Mouse (Mus musculus): ENCODE data around the gene Frs2.

Gene Frs2

DNA sequence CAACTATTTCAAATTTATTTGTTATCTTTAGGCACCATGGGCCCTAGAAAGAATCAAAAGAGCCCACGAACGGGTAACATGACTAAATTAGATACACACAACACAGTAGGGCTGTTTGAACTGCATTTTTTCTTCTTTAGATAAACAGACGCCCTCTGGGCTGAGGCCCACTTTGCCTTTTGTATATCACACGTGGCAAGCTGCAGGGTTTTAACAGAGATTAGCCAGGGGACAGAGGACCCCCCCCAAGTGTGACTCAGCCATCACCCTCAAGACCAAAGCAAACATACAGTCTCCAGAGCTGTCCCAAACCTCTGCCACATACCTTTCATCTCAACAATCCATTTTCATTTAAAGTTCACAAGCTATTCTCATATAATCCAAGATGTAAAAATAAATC, 42.1 kb downstream of the Frs2 start:
- no peak for DNase-seq (ENCODE audit: low read depth, low spot score)

DNA sequence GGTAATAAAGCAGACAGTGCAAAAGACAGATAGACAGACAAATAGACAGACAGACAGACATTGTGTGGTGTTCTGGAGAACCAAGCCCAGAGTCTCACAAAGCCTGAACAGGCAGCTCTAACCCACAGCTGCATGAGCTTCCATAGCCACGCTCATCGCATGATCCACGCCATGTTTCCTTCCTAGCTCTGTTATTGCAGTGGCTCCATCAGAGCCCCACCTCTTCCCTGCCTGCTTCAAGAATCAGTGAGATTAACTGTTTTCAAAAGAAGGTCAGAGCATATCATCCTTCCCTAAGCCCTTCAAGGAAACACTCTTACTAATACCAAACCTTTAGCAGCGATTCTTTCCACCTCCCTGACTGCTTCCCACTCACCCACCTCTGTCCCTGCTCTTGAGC, 43.3 kb downstream of the Frs2 start:
- no peak for DNase-seq (ENCODE audit: low read depth, low spot score)

DNA sequence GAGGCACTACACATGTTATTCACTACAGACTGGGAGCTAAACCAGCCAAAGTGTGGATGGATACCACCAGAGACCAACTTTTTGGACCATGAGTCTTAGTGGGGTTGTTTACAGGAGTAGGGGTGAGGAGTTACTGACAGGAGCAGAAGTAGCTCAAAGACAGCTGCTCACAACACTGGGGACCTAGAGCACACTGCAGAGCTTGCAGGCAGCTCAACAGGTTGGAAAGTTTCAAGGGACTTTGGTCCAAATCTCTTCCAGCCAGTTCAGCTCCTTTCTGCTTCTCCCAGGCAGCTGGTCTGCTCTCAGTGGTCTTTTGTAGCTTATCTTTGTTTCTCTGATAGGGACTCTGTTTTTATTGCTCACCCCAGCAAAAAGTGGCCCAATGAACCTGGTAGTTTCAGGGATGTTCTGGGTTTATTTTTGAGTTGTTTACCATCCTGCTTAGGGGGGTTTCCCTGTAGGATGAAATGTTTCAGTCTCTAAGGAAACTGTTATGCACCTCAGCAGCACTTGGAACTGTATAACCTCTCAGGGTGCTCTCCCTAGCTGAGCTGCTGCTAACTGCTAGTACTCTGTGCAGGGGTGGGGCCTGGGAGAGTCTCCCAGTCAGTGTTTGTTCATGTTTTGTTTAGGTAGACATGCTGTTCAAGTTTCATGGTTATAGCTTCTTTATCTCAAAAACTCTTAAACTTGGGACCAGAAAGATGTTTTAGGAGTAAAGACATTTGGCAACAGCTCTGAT, 44.3 kb downstream of the Frs2 start:
- no peak for DNase-seq (ENCODE audit: low read depth, low spot score)

DNA sequence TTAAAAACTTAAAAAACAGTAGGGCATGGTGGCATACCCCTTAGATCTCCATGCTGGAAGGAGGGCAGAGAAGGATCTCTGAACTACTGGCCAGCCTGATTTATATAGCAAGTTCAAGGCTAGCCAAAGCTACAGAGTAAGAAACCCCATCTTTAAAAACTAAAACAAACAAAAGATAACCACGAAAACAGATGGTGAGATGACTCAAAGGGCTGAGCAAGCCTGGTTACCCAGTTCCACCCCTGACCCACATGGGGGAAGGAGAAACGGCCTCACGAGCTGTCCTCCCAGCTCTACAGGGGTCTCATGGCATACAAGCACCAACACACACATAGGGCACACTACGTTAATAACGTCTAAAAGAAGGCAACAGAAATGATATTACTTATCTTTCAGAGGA, 48.2 kb downstream of the Frs2 start:
- no peak for DNase-seq (ENCODE audit: low read depth, low spot score)

DNA sequence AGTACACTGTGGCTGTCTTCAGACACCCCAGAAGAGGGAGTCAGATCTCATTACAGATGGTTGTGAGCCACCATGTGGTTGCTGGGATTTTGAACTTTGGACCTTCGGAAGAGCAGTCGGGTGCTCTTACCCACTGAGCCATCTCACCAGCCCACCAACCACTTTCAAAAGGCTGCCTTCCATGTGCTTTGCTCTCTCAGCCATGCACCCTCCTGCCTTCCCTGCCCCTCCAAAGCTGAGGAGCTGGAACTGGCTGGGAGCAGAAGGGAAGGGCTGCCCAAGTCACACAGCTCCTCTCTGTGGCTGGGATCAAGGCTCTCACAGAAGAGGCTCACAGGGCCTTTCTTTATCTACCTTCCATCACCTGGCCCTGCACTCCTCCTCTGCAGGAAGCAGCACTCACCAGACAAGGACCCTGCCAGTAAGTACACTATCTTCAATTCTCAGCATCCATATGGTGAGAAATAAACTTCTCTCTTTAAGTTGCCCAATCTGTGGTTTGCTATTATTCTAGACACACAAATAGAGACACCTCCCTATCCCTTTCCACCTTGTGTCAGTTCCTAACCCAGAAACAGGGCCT, 51.1 kb downstream of the Frs2 start:
- no peak for DNase-seq (ENCODE audit: low read depth, low spot score)

DNA sequence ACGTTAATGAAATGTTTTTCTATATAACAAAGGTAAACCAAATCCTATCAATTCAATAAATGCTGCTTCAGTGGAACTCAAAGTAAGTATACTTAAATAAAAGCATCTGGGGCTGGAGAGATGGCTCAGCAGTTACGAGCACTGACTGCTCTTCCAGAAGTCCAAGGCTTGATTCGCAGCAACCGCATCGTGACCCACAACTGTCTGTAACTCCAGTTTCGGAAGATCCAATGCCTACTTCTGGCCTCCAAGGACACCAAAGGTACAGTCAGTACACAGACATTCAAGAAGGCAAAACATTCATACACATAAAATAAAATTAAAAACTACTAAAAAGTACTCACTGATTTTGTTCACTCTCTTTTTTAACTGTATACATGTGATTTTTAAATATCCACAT, 52.2 kb downstream of the Frs2 start:
- DNase-seq (ENCODE audit: low read depth, low spot score): no peak

DNA sequence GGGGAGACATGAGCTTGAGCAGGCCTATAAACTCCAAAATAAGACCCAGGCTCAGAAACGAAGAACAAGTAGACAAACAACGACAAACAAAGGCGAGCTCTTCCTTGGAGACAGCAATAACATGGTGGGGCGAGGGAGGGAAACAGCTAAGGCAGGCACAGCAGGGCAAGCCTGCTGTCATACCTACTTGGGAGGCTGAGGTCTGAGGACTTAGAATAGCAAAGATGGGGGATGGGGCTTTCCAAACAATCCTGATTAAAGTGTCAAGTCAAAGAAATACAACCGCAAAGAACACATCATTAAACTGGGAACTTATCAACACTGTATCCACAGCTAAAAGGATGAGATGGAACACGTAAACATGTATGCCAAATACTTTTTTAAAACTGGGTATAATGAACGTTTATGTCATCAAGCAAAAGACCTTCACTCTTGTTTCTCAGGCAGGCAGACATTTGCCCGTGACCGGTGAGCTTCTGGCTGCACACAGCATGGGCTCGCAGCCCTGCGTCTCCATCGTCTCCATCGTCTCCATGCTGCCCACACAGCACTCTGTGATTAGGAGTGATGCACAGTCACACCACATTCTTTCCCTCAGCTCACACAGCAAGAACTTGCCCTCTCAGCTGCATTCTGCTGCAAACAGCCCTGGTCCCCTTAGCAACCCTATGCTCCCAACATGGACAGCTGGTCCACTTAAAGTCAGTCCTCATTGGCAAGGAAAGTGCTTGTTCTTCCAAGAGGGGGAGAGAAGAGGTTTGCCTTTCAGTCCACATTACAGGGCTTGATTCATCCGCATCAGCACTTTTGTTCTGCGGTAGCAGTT, 53.6 kb downstream of the Frs2 start:
- DNase-seq (ENCODE audit: low read depth, low spot score): no peak

DNA sequence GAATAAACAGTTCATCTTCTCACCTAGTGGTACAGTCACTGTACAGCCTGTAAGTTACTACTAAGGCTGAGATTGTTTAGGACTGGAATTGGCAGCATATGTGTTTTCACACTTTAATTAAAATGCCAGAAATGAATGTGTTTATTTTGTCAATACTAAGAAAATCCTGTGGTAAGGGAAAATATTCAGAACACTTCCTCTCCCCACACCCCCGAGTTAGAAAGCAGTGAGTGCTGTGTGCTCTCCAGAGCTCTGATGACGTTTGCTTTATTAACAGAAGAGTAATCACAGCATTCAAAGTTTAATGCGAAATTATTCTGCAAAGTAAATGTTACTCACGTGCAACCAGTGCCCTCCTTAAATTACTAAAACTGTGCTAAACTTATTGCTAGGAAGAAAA, 58.7 kb downstream of the Frs2 start:
- DNase-seq (ENCODE audit: low read depth, low spot score): no peak

DNA sequence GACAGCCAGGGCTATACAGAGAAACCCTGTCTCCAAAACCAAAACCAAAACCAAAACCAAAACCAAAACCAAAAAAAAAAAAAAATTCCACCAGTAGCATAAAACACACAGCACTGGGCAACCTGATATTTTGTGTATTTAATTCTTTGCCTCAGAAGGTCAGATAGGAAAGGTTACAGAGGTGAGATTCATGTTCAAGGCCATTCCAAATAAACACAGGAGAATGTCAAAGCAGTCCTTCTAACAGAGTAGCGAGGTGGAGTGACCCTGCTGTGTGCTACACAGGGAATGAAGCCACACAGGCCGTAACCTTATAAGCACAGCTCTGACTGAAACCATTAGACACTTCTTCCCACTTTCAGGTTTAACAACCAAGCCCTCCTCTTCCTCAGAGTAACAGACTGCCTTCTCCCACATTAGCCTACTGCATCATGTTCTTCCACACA, 66.4 kb downstream of the Frs2 start:
- DNase-seq (ENCODE audit: low read depth, low spot score): no peak

DNA sequence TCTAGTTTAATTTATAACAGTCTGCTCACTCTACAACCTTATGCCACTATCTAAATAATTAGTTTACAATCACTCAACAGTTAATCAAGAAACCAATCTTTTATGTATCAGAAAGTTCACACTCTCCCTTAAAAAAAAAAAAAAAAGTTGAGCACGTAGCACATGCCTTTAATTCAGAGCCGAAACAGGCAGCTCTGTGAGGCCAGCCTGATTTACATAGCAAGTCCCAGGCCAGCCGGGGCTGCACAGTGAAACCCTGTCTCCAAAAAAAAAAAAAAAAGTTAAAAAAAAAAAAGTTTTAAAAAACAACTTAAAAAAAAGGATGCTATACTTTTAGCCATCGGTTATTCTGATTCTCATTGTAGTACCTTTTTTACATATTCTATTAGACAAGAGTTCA, 67.0 kb downstream of the Frs2 start:
- DNase-seq (ENCODE audit: low read depth, low spot score): no peak

DNA sequence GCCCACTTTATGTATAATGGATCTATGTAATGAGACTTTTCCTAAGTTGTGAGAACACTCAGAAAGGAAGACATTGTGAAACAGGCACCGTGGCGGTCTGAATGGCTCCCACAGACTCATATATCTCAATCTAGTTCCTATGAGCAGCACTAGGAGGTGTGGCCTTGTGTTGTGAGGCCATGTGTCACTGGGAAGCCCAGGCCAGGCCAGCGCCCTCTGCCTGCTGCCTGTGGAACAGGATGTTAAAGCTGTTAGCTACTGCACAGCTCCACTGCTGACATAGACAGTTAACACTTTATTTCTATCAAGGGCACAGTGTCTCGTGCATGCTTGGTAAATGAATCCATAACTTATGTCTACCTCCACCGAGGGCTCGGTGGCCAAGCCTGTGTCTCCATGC, 70.0 kb downstream of the Frs2 start:
- peak; percentile 80 for DNase-seq (ENCODE audit: low read depth, low spot score)

DNA sequence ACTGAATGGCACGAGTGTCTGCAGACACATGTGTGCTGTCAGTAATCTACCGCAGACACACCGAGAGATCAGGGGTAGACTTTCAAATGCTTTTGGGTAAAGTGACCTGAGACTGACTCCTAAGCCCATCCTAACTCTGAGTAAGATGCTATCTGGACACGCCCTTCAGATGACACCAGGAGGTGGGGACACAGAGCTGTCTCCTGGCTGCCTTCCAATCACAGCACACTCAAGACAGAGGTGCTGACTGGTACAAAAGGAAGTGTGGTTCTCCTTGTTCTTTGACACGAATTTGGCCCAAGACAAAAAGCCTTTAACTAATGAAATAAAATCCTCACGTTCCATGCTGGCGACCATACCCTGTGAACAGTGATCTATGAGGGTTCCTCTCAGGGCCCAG, 75.2 kb downstream of the Frs2 start:
- peak; percentile 46 for DNase-seq (ENCODE audit: low read depth, low spot score)

DNA sequence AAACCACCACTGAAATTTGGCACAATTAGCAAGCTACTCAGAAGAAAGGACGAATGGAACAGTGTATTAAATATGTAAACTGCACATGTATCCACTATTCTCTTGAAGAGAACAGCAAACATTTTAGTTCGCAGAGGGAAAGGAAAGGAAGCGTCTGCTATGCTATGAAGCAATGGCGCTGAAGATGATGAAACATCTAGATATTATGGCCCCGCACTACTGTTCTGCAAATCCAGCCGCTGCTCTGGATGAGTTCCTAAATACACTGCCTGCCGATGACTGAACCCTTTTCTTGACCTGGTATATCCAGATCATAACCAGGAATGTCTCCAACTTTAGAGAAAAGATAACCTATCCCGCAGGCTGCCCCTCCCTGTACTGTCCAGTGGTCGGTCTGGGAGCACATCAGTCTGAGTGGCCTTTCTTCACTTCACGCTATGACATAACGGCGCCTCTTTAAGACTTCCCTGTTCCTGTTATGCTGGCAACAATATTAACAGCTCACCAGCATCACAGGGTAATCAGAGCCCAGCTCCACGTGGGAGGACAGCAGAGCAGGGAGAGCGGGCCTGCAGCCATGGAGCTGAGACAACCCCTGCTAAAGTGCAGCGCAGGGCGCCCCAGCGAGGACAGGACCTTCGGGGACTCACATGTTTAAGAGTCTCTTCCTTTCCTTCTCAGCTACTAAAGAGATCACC, 76.0 kb downstream of the Frs2 start:
- DNase-seq (ENCODE audit: low read depth, low spot score): no peak

DNA sequence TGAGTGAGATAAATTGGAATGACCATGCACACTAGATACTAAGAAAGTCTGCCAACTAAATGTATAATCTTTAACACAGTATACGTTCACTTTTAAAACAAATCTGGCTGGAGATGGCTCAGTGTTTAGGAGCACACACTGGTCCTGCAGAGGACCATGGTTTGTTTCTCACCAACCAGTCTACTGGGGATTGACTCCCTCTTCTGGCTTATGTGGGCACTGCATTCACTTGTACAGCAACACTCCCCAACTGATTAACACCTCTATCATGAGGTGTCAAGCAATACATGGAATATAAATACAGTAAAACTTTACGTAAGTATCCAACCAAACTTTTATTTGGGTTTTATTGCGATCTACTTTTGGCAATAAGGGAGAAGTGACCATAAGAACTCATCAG, 79.2 kb downstream of the Frs2 start:
- DNase-seq (ENCODE audit: low read depth, low spot score): peak; percentile 65

DNA sequence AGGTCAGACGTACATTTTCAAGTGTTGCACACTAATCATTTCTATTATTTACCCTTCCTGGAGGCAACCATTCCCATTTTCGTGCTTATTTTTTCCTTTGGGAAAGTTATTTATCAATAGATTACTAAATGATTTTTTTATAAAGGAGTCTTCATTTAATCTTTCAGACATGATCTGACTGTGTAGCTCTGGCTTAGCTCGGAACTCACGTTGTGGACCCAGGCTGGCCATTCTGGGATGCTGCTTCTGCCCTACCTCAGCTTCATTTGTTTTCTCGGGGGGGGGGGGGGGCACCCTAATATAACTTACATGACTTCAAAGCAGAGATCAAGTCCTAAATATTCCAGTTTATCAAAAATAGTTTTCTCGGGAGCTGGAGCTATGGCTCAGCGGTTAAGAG, 84.3 kb downstream of the Frs2 start:
- no peak for DNase-seq (ENCODE audit: low read depth, low spot score)

DNA sequence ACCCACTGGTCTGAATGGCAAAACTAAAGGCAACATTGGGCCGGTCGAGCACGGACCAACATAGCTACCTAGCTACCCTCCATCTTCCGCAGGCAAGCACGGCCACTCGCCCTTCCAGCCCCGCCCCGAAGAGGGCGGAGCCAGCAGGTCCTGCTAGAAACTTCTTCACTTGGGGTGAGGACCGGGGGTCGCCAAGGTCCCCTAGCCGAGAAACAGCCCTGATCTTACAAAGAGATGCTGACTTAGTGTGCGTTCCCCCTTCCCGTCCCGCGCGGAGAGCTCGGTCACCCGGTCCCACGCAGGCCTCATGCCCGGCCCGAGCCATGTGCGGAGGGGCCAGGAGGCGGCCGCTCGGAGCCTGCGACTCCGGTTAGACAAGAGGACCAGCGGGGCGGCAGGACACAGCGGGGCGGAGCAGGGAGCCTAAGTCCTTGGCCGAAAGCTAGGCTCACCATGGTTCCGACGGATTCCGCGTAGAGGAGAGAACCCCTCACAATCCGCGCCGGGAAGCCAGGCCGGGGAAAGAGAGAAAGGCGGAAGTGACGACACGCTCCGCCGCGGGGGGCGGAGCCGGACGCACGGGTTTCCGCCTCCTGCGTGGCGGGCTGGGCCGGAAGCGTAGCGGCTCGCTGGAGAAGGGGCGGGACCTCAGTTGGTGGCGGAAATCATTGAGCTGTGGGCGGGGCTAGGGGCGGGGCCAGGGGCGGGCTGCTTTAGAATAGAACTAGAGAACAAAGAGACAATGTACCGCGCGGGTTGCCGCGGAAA, 84.9 kb downstream of the Frs2 start, which contains the start of gene Cct2:
Gene Cct2, minus strand, starts transcription at position 561 of the 768 bp plus-strand sequence.
- peak; percentile 95 for DNase-seq (ENCODE audit: low read depth, low spot score)

DNA sequence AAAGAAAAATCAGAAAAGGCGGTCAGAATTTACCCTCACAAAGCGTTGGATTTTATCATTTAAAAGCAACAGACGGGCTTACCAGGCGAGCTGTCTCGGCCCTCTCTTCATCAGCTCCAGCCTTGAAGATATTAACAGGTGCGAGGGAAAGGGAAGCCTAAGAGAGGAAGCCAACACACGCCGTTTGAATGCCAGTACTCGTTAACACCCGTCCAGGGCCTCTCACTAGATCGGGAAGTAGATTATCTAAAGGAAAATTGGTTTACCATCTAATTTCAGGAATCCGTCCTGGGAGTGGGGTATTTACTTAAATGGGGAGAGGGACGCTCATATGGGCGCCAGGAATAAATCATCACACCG, 85.5 kb downstream of the Frs2 start:
- DNase-seq (ENCODE audit: low read depth, low spot score): no peak

DNA sequence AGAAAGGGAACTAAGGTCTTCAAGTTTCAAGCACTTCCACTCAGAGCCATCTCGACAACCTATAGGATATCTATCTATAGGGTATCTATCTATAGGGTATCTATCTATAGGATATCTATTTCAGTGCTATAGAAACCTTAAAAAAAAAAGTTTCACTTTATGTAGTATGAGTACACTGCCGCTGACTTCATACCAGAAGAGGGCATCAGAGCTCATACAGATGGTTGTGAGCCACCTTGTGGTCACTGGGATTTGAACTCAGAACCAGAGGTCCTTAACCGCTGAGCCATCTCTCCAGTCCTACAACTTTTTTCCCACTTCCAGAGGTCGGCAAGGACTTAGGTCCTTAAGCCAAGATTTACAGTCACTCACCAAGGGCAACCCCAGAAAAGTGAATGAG, 92.7 kb downstream of the Frs2 start:
- no peak for DNase-seq (ENCODE audit: low read depth, low spot score)

DNA sequence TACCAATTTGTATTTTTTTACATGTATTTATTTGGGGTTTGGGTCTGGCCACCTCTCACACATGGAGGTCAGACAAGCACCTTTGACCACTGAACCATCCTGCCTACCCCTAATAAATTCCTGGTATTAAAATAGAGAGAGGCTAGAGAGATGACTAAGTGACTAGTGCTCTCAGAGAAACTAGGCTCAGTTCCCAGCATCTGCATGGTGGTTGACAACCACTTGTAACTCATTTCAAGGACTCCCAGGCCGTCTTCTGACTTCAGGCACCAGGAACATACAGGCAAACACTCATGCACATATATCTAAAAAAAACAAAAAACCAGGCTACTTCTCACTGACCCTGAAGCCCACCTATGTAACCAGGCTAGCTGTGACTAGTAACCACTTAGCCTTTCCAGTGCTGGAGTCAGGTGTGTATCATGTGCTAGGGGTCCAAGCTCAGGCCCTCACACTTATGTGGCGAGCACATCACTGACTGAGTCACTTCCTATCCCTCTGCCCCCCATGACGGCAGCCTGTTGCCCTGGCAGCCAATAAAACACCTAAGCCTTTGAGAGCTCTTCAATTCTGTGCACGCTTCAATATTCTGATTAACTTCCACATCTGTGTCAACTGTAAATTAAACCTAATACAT, 98.3 kb downstream of the Frs2 start:
- no peak for DNase-seq (ENCODE audit: low read depth, low spot score)

DNA sequence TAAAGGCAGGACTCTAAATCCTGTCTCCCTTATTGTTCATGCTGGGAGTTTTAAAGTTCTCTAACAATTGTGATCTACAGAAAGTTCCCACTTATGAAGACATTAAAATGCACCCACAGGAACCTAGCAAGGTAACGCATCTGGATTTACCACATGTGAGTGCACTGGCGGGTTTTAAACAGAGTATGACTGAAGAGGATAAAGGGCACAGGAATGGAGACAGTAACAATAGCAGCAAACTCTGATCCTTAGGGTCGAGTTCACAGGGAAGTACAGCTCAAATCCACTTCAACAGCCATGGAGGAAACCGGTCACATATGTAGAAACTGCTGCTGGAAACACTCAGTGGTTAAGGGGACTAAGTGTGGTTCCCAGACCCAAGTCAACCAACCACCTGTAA, 99.1 kb downstream of the Frs2 start:
- DNase-seq (ENCODE audit: low read depth, low spot score): no peak

Measured in R1 (cell line).